ENCODE assay signal across 17 mouse cellular contexts in the genomic region with DNA sequence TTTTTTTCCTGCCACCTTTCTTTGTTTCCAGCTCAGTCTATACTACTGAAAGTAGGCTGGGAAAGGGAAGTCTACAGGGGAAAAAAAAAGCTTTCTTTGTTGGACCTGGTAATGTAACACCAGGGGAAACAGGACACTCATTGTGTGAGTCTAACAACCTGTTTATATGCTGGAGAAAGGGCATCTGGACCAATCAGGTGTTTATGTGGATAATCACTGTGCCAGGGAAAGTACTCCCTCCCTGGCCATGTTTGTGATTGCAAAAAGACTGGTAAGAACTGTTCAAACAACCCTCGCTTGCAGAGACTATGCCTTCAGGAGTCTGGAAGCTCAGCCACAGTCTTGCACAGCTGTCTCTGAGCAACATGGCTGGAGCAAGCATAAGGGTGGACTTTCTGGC.
DNase-seq lines count a peak whose midpoint lies in the region; ATAC-seq and TF ChIP-seq lines count a peak whose summit lies in the region.
"Had no signal": no experiment of that assay in that cellular context is flagged by ENCODE, and none has a peak within 500 bp of the region (broad histone marks: within the 10 kb centered on the region; RNA-seq: fewer than 3 reads in every experiment).

No protein-coding gene starts in this region.

- no peak overlapping the region for H3K9ac ChIP-seq in midbrain, embryonic 15.5 days
- no peak overlapping the region for H3K9ac ChIP-seq in midbrain, postnatal 0 days (replicated peaks; ENCODE audit: low read length, poor library complexity, severe bottlenecking)
- H3K9ac ChIP-seq: forebrain, postnatal 0 days; hindbrain, embryonic 14.5 days; liver, embryonic 13.5 days; neural tube, embryonic 13.5 days had no signal

- WGBS in midbrain, embryonic 15.5 days, result 64% methylated on average over 1 of the region's 1 CpGs
- WGBS in midbrain, postnatal 0 days, result 65% methylated on average over 1 of the region's 1 CpGs

- no peaks in the 10 kb centered on the region for H3K27me3 ChIP-seq in midbrain, embryonic 15.5 days (replicated peaks)
- H3K27me3 ChIP-seq in midbrain, postnatal 0 days (ENCODE audit: insufficient read depth, low read length), result no peaks in the 10 kb centered on the region
- H3K27me3 ChIP-seq: liver, embryonic 13.5 days; neural tube, embryonic 13.5 days had no signal

- H3K4me3 ChIP-seq in midbrain, embryonic 15.5 days, result no peak overlapping the region
- H3K4me3 ChIP-seq in midbrain, postnatal 0 days (ENCODE audit: low read depth, low read length), result no peak overlapping the region
- H3K4me3 ChIP-seq: erythroblast, embryonic 14.5 days; left cerebral cortex, adult 2 months; liver, embryonic 13.5 days; neural tube, embryonic 13.5 days had no signal

- H3K36me3 ChIP-seq in midbrain, embryonic 15.5 days (replicated peaks), result no peaks in the 10 kb centered on the region
- H3K36me3 ChIP-seq in midbrain, postnatal 0 days (ENCODE audit: insufficient read depth, low read length), result no peaks in the 10 kb centered on the region
- H3K36me3 ChIP-seq: liver, embryonic 13.5 days; neural tube, embryonic 13.5 days had no signal

- H3K9me3 ChIP-seq in midbrain, embryonic 15.5 days, result no peaks in the 10 kb centered on the region
- H3K9me3 ChIP-seq in midbrain, postnatal 0 days (ENCODE audit: low read length), result no peaks in the 10 kb centered on the region
- H3K9me3 ChIP-seq: liver, embryonic 13.5 days; neural tube, embryonic 13.5 days had no signal

- no peak for TF ChIP-seq CTCF in midbrain, postnatal 0 days (IDR thresholded peaks at IDR 0.05)

- no peak overlapping the region for H3K4me2 ChIP-seq in midbrain, embryonic 15.5 days
- no peak overlapping the region for H3K4me2 ChIP-seq in midbrain, postnatal 0 days (ENCODE audit: low read depth, low read length, poor library complexity, severe bottlenecking)
- H3K4me2 ChIP-seq: hindbrain, embryonic 14.5 days; liver, embryonic 13.5 days; neural tube, embryonic 13.5 days had no signal

- no peak overlapping the region for H3K27ac ChIP-seq in midbrain, embryonic 15.5 days
- no peak overlapping the region for H3K27ac ChIP-seq in midbrain, postnatal 0 days (ENCODE audit: low read depth, low read length)
- H3K27ac ChIP-seq: hindbrain, embryonic 14.5 days; left cerebral cortex, adult 2 months; liver, embryonic 13.5 days; neural tube, embryonic 13.5 days had no signal

- peak; percentile 3 for DNase-seq in kidney, adult 9 months
- no peak for DNase-seq in kidney, adult 11 months
- DNase-seq in midbrain, postnatal 0 days (ENCODE audit: low spot score), result no peak
- DNase-seq in lung, postnatal 36 days, result peak; percentile 29
- DNase-seq in adrenal gland, adult 2 months, result no peak
- no peak for DNase-seq in ovary, postnatal 10 days (ENCODE audit: low spot score)
- DNase-seq: cerebellum, adult 11-12 months; forebrain, postnatal 0 days; liver, embryonic 13.5 days; spleen, adult 18-20 months had no signal

- ATAC-seq in midbrain, embryonic 15.5 days (replicated peaks), result 0 out of 2 replicates have a peak, but pooled peaks have one; percentile 14
- no peak for ATAC-seq in midbrain, postnatal 0 days (ENCODE audit: low FRiP score)
- ATAC-seq: activated CD4-positive, CD25-positive, alpha-beta regulatory T cell, adult 4 months; CD4-positive, CD25-positive, alpha-beta regulatory T cell, adult 4 months; forebrain, postnatal 0 days had no signal

- H3K4me1 ChIP-seq in midbrain, embryonic 15.5 days, result 0 out of 2 replicates have a peak, but pooled peaks cover 3% of the 10 kb centered on the region
- H3K4me1 ChIP-seq in midbrain, postnatal 0 days (ENCODE audit: insufficient read depth, low read length), result no peaks in the 10 kb centered on the region
- H3K4me1 ChIP-seq: liver, embryonic 13.5 days had no signal

Comparison
In these comparisons a context has a peak if more than half of its experiments do, and no peak if none do; other contexts are left out.
1. DNase-seq: peak in kidney, adult 9 months (single experiment) and lung, postnatal 36 days (single experiment); none in kidney, adult 11 months (single experiment), midbrain, postnatal 0 days (single experiment), adrenal gland, adult 2 months (single experiment) and ovary, postnatal 10 days (single experiment).